Mouse (Mus musculus) activated CD4-positive, CD25-positive, alpha-beta regulatory T cell (primary cell): ENCODE measurements around the gene F830045P16Rik. TPM values are rescaled to one million over a fixed set of nuclear protein-coding genes. Genes with fewer than 3 reads are reported as not detected.

ENCODE experiments used
- polyA plus RNA-seq, 2 experiments: library from polyadenylated mRNA; unstranded; fragments of 100-300 nt; shearing (Covaris generic); gene quantifications; one replicate each; pipeline ENCODE4 v1.2.1; 2017

F830045P16Rik gene
- polyA plus RNA-seq = under 1 TPM in 1 of 2 experiments, not detected in 1; 0.21 TPM

DNA sequence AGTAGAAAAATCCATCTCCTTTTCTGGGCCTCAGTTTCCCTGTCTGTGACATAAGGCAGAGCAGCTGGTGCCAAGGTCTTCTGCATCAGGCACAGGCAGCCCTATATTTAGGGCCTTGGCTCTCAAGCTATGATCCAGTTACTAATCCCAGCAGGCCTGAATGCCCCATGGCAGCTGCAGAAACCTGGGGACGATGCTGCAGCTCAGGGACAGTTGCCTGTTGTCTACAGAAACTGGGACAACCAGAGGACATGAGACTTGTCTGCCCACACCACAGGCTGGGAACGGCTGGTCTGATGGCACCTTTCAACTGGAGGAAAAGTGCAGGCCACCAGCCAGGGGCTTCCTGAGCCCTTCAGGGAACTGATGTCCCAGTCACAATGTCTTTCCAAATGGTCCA is at the start of gene F830045P16Rik:
TSS of gene F830045P16Rik (minus strand) at position 226 of the 400 bp plus-strand sequence.

Other genes with a start within 250 kb of the F830045P16Rik start
- 1 to 10 TPM; 9.4 TPM for gene Ckap2l, start 239.4 kb downstream of the F830045P16Rik start, polyA plus RNA-seq
- 1 to 10 TPM in 1 of 2 experiments, not detected in 1; 2.4 TPM for gene Il1a, start 226.6 kb downstream of the F830045P16Rik start, polyA plus RNA-seq
- under 1 TPM in 1 of 2 experiments, not detected in 1; 0.21 TPM for gene Il1b, start 165.5 kb downstream of the F830045P16Rik start, polyA plus RNA-seq
- 10 to 100 TPM in 1 of 2 experiments, 1 to 10 TPM in 1; 3.8 to 10.7 TPM for gene Sirpa, start 56.2 kb upstream of the F830045P16Rik start, polyA plus RNA-seq
- not detected for gene Pdyn, start 163.2 kb upstream of the F830045P16Rik start, polyA plus RNA-seq